In genomic region chr5:74511686-74512085, GRCm38 (mm10) we compare ENCODE assay signal across 13 mouse cellular contexts. TPM values are rescaled to one million over a fixed set of nuclear protein-coding genes. Genes with fewer than 3 reads are reported as not detected.
A peak's percentile ranks its signal among the peaks of the same experiment; 100 is the strongest.
DNase-seq lines count a peak whose midpoint lies in the region; ATAC-seq and TF ChIP-seq lines count a peak whose summit lies in the region.
"Had no signal": no experiment of that assay in that cellular context is flagged by ENCODE, and none has a peak within 500 bp of the region (broad histone marks: within the 10 kb centered on the region; RNA-seq: fewer than 3 reads in every experiment).

No protein-coding gene starts in this region.

- no peak overlapping the region for H3K4me2 ChIP-seq in kidney, postnatal 0 days (ENCODE audit: low read length)
- H3K4me2 ChIP-seq: hindbrain, embryonic 15.5 days had no signal

- H3K4me3 ChIP-seq in kidney, postnatal 0 days (replicated peaks; ENCODE audit: low read depth, low read length): no peak overlapping the region
- H3K4me3 ChIP-seq in kidney, adult 2 months (ENCODE audit: insufficient read depth, low read depth, low read length): no peak overlapping the region
- H3K4me3 ChIP-seq in layer of hippocampus, adult 2 months: no peak overlapping the region
- H3K4me3 ChIP-seq: erythroblast, embryonic 14.5 days; hindbrain, embryonic 15.5 days had no signal

- no peak for TF ChIP-seq POLR2A in kidney, adult 2 months (IDR thresholded peaks at IDR 0.05; ENCODE audit: low read depth, low read length)
- no peak for TF ChIP-seq POLR2A in brain, embryonic 14.5 days (IDR thresholded peaks at IDR 0.05; ENCODE audit: borderline replicate concordance, extremely low read depth, insufficient read depth, insufficient read length, poor library complexity, severe bottlenecking)

- no peak overlapping the region for H3K9ac ChIP-seq in kidney, postnatal 0 days (ENCODE audit: low read depth, low read length)
- H3K9ac ChIP-seq: hindbrain, embryonic 15.5 days had no signal

- TF ChIP-seq CTCF in kidney, postnatal 0 days (IDR thresholded peaks at IDR 0.05; ENCODE audit: low read depth): no peak
- no peak for TF ChIP-seq CTCF in kidney, adult 2 months (conservative IDR thresholded peaks at IDR 0.05; ENCODE audit: insufficient read depth, insufficient read length, low read depth, low read length)
- TF ChIP-seq CTCF in brain, embryonic 14.5 days (IDR thresholded peaks at IDR 0.05; ENCODE audit: borderline replicate concordance, extremely low read depth, insufficient read depth, insufficient read length): no peak
- TF ChIP-seq CTCF in layer of hippocampus, adult 2 months (conservative IDR thresholded peaks at IDR 0.05): no peak

- no peak overlapping the region for H3K27ac ChIP-seq in kidney, postnatal 0 days
- H3K27ac ChIP-seq in kidney, adult 2 months (ENCODE audit: insufficient read depth, low read depth, low read length): no peak overlapping the region
- H3K27ac ChIP-seq in layer of hippocampus, adult 2 months: peak overlapping the region; percentile 55; the same call in 1 of the 2 replicates
- H3K27ac ChIP-seq: hindbrain, embryonic 15.5 days had no signal

- DNase-seq in kidney, postnatal 0 days (ENCODE audit: low spot score): peak; percentile 14
- DNase-seq in kidney, adult 2 months: no peak
- DNase-seq in 3T3-L1 (ENCODE audit: low read depth, low spot score): peak; percentile 75
- peak; percentile 64 for DNase-seq in brain, embryonic 14.5 days (ENCODE audit: low read depth)
- peak; percentile 42 to 77 for DNase-seq in layer of hippocampus, adult 2 months (ENCODE audit: low spot score in 2 of 2)
- no peak for DNase-seq in gastrocnemius, adult 8-10 months (ENCODE audit: low spot score in 2 of 2)
- no peak for DNase-seq in ovary, postnatal 14 days (ENCODE audit: low spot score)
- DNase-seq: right cerebral cortex, postnatal 4 days; thymus, adult 18-20 months had no signal

- no peaks in the 10 kb centered on the region for H3K4me1 ChIP-seq in kidney, postnatal 0 days (replicated peaks; ENCODE audit: insufficient read depth, low read length)
- H3K4me1 ChIP-seq in kidney, adult 2 months (ENCODE audit: control insufficient read depth, insufficient read depth, low read length): no peaks in the 10 kb centered on the region
- H3K4me1 ChIP-seq: hindbrain, embryonic 15.5 days had no signal

- H3K27me3 ChIP-seq in kidney, postnatal 0 days (ENCODE audit: insufficient read depth, low read length): no peaks in the 10 kb centered on the region
- H3K27me3 ChIP-seq in kidney, adult 2 months (replicated peaks; ENCODE audit: control insufficient read depth, insufficient read depth, low read length): no peaks in the 10 kb centered on the region
- H3K27me3 ChIP-seq: hindbrain, embryonic 15.5 days had no signal

- no peak for ATAC-seq in kidney, postnatal 0 days (replicated peaks; ENCODE audit: low FRiP score, low read depth)
- no peak for ATAC-seq in CD4-positive, CD25-positive, alpha-beta regulatory T cell, adult 4 months
- ATAC-seq: activated CD4-positive, CD25-positive, alpha-beta regulatory T cell, adult 4 months had no signal

- H3K36me3 ChIP-seq in kidney, postnatal 0 days (ENCODE audit: insufficient read depth, low read length): no peaks in the 10 kb centered on the region
- H3K36me3 ChIP-seq in kidney, adult 2 months (ENCODE audit: control insufficient read depth, insufficient read depth, low read length): no peaks in the 10 kb centered on the region
- H3K36me3 ChIP-seq: hindbrain, embryonic 15.5 days had no signal

- H3K9me3 ChIP-seq in kidney, postnatal 0 days (replicated peaks; ENCODE audit: low read length): no peaks in the 10 kb centered on the region; the same call in 1 of the 2 replicates
- H3K9me3 ChIP-seq: hindbrain, embryonic 15.5 days had no signal

RNA-seq across cellular contexts. Expression of gene Scfd2, which starts 19.9 kb away (rescaled TPM):
- 15.4 and 16.8 TPM in 2 replicates for polyA plus RNA-seq in kidney, postnatal 0 days (2015; fragmentation: Nextera tagmentation; extraction: Ambion mirVana)
- 16.1 and 16.6 TPM in 2 replicates for polyA plus RNA-seq in kidney, adult 2 months (2012; rRNA removed)
- 13.5 and 15.4 TPM in 2 replicates for polyA plus RNA-seq in brain, embryonic 14.5 days (2012; rRNA removed)
- total RNA-seq in layer of hippocampus, adult 2 months (2021): 10 to 100 TPM; 23.6 to 27.6 TPM
- total RNA-seq in gastrocnemius, adult 8-10 months (2022): 10 to 100 TPM in 3 of 4 experiments, 1 to 10 TPM in 1; 8.4 to 11.9 (median 11.1) TPM
- 10 to 100 TPM; 18.6 to 20.9 TPM for polyA plus RNA-seq in CD4-positive, CD25-positive, alpha-beta regulatory T cell, adult 4 months (2017; shearing (Covaris generic))

RNA-seq across cellular contexts. Expression of gene Fip1l1, which starts 23.6 kb away (rescaled TPM):
- 63.4 and 68.3 TPM in 2 replicates for polyA plus RNA-seq in kidney, postnatal 0 days (2015; fragmentation: Nextera tagmentation; extraction: Ambion mirVana)
- polyA plus RNA-seq in kidney, adult 2 months (2012; rRNA removed): 19.4 and 21.6 TPM in 2 replicates
- polyA plus RNA-seq in brain, embryonic 14.5 days (2012; rRNA removed): 64.5 and 76.1 TPM in 2 replicates
- total RNA-seq in layer of hippocampus, adult 2 months (2021): 10 to 100 TPM; 64.7 to 66.9 TPM
- 10 to 100 TPM; 14.1 to 19.0 (median 14.6) TPM for total RNA-seq in gastrocnemius, adult 8-10 months (2022)
- polyA plus RNA-seq in CD4-positive, CD25-positive, alpha-beta regulatory T cell, adult 4 months (2017; shearing (Covaris generic)): 10 to 100 TPM; 67.8 to 84.8 TPM

Comparison
In these comparisons a context has a peak if more than half of its experiments do, and no peak if none do; other contexts are left out.
1. DNase-seq: peak in kidney, postnatal 0 days (single experiment), 3T3-L1 (single experiment), brain, embryonic 14.5 days (single experiment) and layer of hippocampus, adult 2 months (2 of 2); none in kidney, adult 2 months (single experiment), gastrocnemius, adult 8-10 months (0 of 2) and ovary, postnatal 14 days (single experiment).